Mouse (Mus musculus): ENCODE measurements around the gene Zfp420. TPM values are rescaled to one million over a fixed set of nuclear protein-coding genes. Genes with fewer than 3 reads are reported as not detected.

Zfp420 gene
- 14.4 TPM for total RNA-seq (2023)

GRCm38 (mm10) chr7:29859532-29860517 lies at the start of gene Zfp420:
Gene Zfp420 (plus strand): TSS chr7:29859979.

GRCm38 (mm10) chr7:29815910-29816429 lies 43.8 kb upstream of the Zfp420 start, which contains the start of gene Zfp790:
Gene Zfp790 (plus strand): TSS chr7:29816114.

GRCm38 (mm10) chr7:29853219-29853842 lies 6.4 kb upstream of the Zfp420 start, which contains the start of gene Zfp940:
Gene Zfp940 (minus strand): TSS chr7:29853669.

GRCm38 (mm10) chr7:29905966-29906681 lies 46.3 kb downstream of the Zfp420 start, which contains the start of gene Zfp27:
Gene Zfp27 (minus strand): TSS chr7:29906572.

GRCm38 (mm10) chr7:29908130-29908950 lies 48.6 kb downstream of the Zfp420 start, which contains the start of gene Zfp383:
Gene Zfp383 (plus strand): TSS chr7:29908223.

Other genes starting within 250 kb of the Zfp420 start
- not detected for gene Catsperg2, start 132.9 kb upstream of the Zfp420 start, total RNA-seq (2023)
- 19.1 TPM for gene Zfp84, start 91.4 kb upstream of the Zfp420 start, total RNA-seq (2023)
- gene Zfp30, start 76.0 kb upstream of the Zfp420 start, total RNA-seq (2023): 0.80 TPM
- 11.5 TPM for gene Zfp790, start 43.9 kb upstream of the Zfp420 start, total RNA-seq (2023)
- 6.5 TPM for gene Zfp940, start 6.3 kb upstream of the Zfp420 start, total RNA-seq (2023)
- gene Zfp27, start 46.6 kb downstream of the Zfp420 start, total RNA-seq (2023): 8.4 TPM
- 3.9 TPM for gene Zfp383, start 48.2 kb downstream of the Zfp420 start, total RNA-seq (2023)
- 16.0 TPM for gene Zfp74, start 94.1 kb downstream of the Zfp420 start, total RNA-seq (2023)
- gene Zfp568, start 124.0 kb downstream of the Zfp420 start, total RNA-seq (2023): 12.5 TPM
- 4.2 TPM for gene Zfp14, start 191.4 kb downstream of the Zfp420 start, total RNA-seq (2023)
- 7.4 TPM for gene Zfp82, start 212.9 kb downstream of the Zfp420 start, total RNA-seq (2023)
- gene Gm26920, start 230.4 kb downstream of the Zfp420 start, total RNA-seq (2023): not detected
- gene Zfp566, start 230.5 kb downstream of the Zfp420 start, total RNA-seq (2023): 13.1 TPM
- gene Zfp260, start 234.8 kb downstream of the Zfp420 start, total RNA-seq (2023): 58.2 TPM

Data from CD8-positive naive resting alpha-beta T cell, adult 57 days (primary cell).